Mouse (Mus musculus): ENCODE results near the gene Nfkb2. TPM values are rescaled to one million over a fixed set of nuclear protein-coding genes. Genes with fewer than 3 reads are reported as not detected.

Gene Nfkb2
- 26.9 and 28.8 TPM in 2 replicates for total RNA-seq (2014; rRNA removed; ENCODE audit: low replicate concordance)
- polyA plus RNA-seq (2015; fragmentation: Nextera tagmentation; extraction: Ambion mirVana) = 6.6 and 7.2 TPM in 2 replicates

- H3K9ac ChIP-seq (replicated peaks; ENCODE audit: low read depth, low read length) = peak within 1 kb of the TSS; percentile 53
- peak; percentile 96 for DNase-seq (ENCODE audit: low spot score)
- peak within 1 kb of the TSS; percentile 81 for H3K27ac ChIP-seq (ENCODE audit: low read depth)
- under 1% methylated on average over 39 of the region's 39 CpGs for WGBS
- peak within 1 kb of the TSS; percentile 94 for H3K4me2 ChIP-seq (ENCODE audit: low read depth, low read length)
- no peaks in the 10 kb centered on the region for H3K27me3 ChIP-seq (ENCODE audit: control insufficient read depth, insufficient read depth, low read length)
- ATAC-seq (ENCODE audit: insufficient read depth, low read depth) = peak; percentile 92
- H3K36me3 ChIP-seq (replicated peaks; ENCODE audit: control insufficient read depth, insufficient read depth, low read length) = peaks cover 15% of the 10 kb centered on the region
- peaks cover 6% of the 10 kb centered on the region; the same call in 1 of the 2 replicates for H3K4me1 ChIP-seq (ENCODE audit: control insufficient read depth, insufficient read depth)
- H3K9me3 ChIP-seq (replicated peaks; ENCODE audit: control insufficient read depth, low read length) = no peaks in the 10 kb centered on the region
- peak within 1 kb of the TSS; percentile 76 for H3K4me3 ChIP-seq (ENCODE audit: low read depth, low read length)
- TF ChIP-seq CTCF (IDR thresholded peaks at IDR 0.05; ENCODE audit: low read depth) = peak; percentile 89
- peak; percentile 18; the same call in 1 of the 2 replicates for TF ChIP-seq EP300 (IDR thresholded peaks at IDR 0.05; ENCODE audit: low read depth)
Measured at GRCm38 (mm10) chr19:46304216-46304841, at the start of gene Nfkb2. TSS of gene Nfkb2 (plus strand) at chr19:46304320.

GRCm38 (mm10) chr19:46264762-46265161, 39.4 kb upstream of the Nfkb2 start:
- Histone ChIP-seq H3K9me3 (replicated peaks; ENCODE audit: control insufficient read depth, low read length) (no peaks in the 10 kb centered on the region), H3K27me3 (ENCODE audit: control insufficient read depth, insufficient read depth, low read length) (no peaks in the 10 kb centered on the region), H3K4me2 (ENCODE audit: low read depth, low read length) (no peak overlapping the region), H3K9ac (replicated peaks; ENCODE audit: low read depth, low read length) (no peak overlapping the region), H3K36me3 (replicated peaks; ENCODE audit: control insufficient read depth, insufficient read depth, low read length) (peaks cover 100% of the 10 kb centered on the region), H3K27ac (ENCODE audit: low read depth) (no peak overlapping the region), H3K4me3 (ENCODE audit: low read depth, low read length) (no peak overlapping the region), H3K4me1 (ENCODE audit: control insufficient read depth, insufficient read depth) (no peaks in the 10 kb centered on the region)
- no peak for DNase-seq (ENCODE audit: low spot score)
- no peak for TF ChIP-seq EP300 (IDR thresholded peaks at IDR 0.05; ENCODE audit: low read depth)
- TF ChIP-seq CTCF (IDR thresholded peaks at IDR 0.05; ENCODE audit: low read depth) = no peak
- 91% methylated on average over 7 of the region's 7 CpGs for WGBS
- no peak for ATAC-seq (ENCODE audit: insufficient read depth, low read depth)

GRCm38 (mm10) chr19:46275307-46275706, 28.8 kb upstream of the Nfkb2 start:
- TF ChIP-seq CTCF (IDR thresholded peaks at IDR 0.05; ENCODE audit: low read depth) (peak; percentile 37), EP300 (IDR thresholded peaks at IDR 0.05; ENCODE audit: low read depth) (no peak)
- Histone ChIP-seq H3K27ac (ENCODE audit: low read depth) (no peak overlapping the region), H3K9ac (replicated peaks; ENCODE audit: low read depth, low read length) (no peak overlapping the region), H3K4me2 (ENCODE audit: low read depth, low read length) (no peak overlapping the region), H3K9me3 (replicated peaks; ENCODE audit: control insufficient read depth, low read length) (0 out of 2 replicates have a peak, but pooled peaks cover 4% of the 10 kb centered on the region), H3K4me3 (ENCODE audit: low read depth, low read length) (no peak overlapping the region), H3K4me1 (ENCODE audit: control insufficient read depth, insufficient read depth) (no peaks in the 10 kb centered on the region), H3K27me3 (ENCODE audit: control insufficient read depth, insufficient read depth, low read length) (no peaks in the 10 kb centered on the region), H3K36me3 (replicated peaks; ENCODE audit: control insufficient read depth, insufficient read depth, low read length) (peaks cover 83% of the 10 kb centered on the region)
- no peak for ATAC-seq (ENCODE audit: insufficient read depth, low read depth)
- no peak for DNase-seq (ENCODE audit: low spot score)

GRCm38 (mm10) chr19:46282081-46282849, 21.9 kb upstream of the Nfkb2 start:
- no peak for TF ChIP-seq EP300 (IDR thresholded peaks at IDR 0.05; ENCODE audit: low read depth)
- no peak for TF ChIP-seq CTCF (IDR thresholded peaks at IDR 0.05; ENCODE audit: low read depth)
- no peak overlapping the region for H3K4me3 ChIP-seq (ENCODE audit: low read depth, low read length)
- H3K27me3 ChIP-seq (ENCODE audit: control insufficient read depth, insufficient read depth, low read length) = no peaks in the 10 kb centered on the region
- WGBS = 89% methylated on average over 11 of the region's 11 CpGs
- ATAC-seq (ENCODE audit: insufficient read depth, low read depth) = no peak
- H3K9me3 ChIP-seq (replicated peaks; ENCODE audit: control insufficient read depth, low read length) = no peaks in the 10 kb centered on the region
- peaks cover 89% of the 10 kb centered on the region for H3K36me3 ChIP-seq (replicated peaks; ENCODE audit: control insufficient read depth, insufficient read depth, low read length)
- no peak for DNase-seq (ENCODE audit: low spot score)
- no peak overlapping the region for H3K4me2 ChIP-seq (ENCODE audit: low read depth, low read length)
- H3K4me1 ChIP-seq (ENCODE audit: control insufficient read depth, insufficient read depth) = no peaks in the 10 kb centered on the region
- no peak overlapping the region for H3K27ac ChIP-seq (ENCODE audit: low read depth)
- H3K9ac ChIP-seq (replicated peaks; ENCODE audit: low read depth, low read length) = no peak overlapping the region

- no peak overlapping the region for H3K4me3 ChIP-seq (ENCODE audit: low read depth, low read length)
- 91% methylated on average over 4 of the region's 4 CpGs for WGBS
- no peak overlapping the region for H3K9ac ChIP-seq (replicated peaks; ENCODE audit: low read depth, low read length)
- no peaks in the 10 kb centered on the region for H3K27me3 ChIP-seq (ENCODE audit: control insufficient read depth, insufficient read depth, low read length)
- H3K4me1 ChIP-seq (ENCODE audit: control insufficient read depth, insufficient read depth) = no peaks in the 10 kb centered on the region
- DNase-seq (ENCODE audit: low spot score) (no peak), ATAC-seq (ENCODE audit: insufficient read depth, low read depth) (no peak)
- peaks cover 73% of the 10 kb centered on the region for H3K36me3 ChIP-seq (replicated peaks; ENCODE audit: control insufficient read depth, insufficient read depth, low read length)
- TF ChIP-seq CTCF (IDR thresholded peaks at IDR 0.05; ENCODE audit: low read depth) = no peak
- TF ChIP-seq EP300 (IDR thresholded peaks at IDR 0.05; ENCODE audit: low read depth) = no peak
- no peak overlapping the region for H3K27ac ChIP-seq (ENCODE audit: low read depth)
- no peaks in the 10 kb centered on the region for H3K9me3 ChIP-seq (replicated peaks; ENCODE audit: control insufficient read depth, low read length)
- H3K4me2 ChIP-seq (ENCODE audit: low read depth, low read length) = no peak overlapping the region
Measured at GRCm38 (mm10) chr19:46284686-46285085, 19.4 kb upstream of the Nfkb2 start.

All from heart, postnatal 0 days (tissue).